Mouse (Mus musculus) c-Kit-negative CD71-positive TER-119-positive erythroid progenitor cells, embryonic 14.5 days (primary cell): ENCODE results near the gene Tjp2.
"Not testable (repeated sequence)": the region's sequence is repeated elsewhere in the genome, so short reads cannot be mapped to it uniquely, and the experiment has no call there.

Source experiments
- DNase-seq: peaks from one replicate; pipeline ENCODE4 v3.0.0-alpha.2; 2013; ENCODE audit warnings: low read depth, low spot score

Tjp2 gene

DNA sequence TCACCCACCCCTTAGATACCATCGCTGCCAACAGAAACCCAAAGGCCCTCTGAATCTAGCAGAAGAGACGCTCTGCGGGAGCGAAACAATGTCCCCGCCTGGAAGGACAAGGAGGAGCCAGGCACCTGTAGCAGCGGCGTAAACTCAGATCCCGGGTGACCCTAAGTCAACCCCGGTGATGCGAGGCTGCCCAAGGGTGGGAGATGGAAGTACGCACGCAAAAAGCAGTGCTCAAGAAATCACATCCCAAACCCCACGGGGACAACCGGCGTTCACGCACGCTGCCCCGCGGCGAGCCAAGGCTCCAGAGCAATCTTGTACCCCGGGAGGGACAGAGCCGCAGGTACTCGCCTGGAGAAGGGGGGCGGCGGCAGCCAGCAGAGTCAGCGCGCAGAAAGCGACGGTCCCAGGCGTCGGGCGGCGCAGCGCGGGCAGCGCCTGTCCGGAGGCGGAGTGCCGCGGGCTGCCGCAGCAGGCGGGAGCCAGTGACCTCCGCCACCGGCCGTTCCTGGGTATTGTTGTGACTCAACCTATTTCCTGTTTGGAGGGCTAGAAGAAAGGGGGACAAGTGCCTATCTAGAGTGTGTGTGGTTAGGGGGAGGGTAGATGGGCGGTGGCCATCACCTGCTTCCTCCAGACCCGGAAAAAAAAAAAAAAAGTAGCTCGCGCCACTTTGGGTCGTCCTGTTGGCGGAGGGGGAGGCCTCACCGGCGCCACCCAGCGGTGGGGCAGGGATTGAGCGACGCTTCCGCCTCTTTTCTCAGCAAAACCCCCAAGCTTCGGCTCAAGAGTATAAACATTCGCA is at the start of gene Tjp2:
Tjp2 (minus strand) TSS at position 531 of the 805 bp plus-strand sequence.
- no peak for DNase-seq

DNA sequence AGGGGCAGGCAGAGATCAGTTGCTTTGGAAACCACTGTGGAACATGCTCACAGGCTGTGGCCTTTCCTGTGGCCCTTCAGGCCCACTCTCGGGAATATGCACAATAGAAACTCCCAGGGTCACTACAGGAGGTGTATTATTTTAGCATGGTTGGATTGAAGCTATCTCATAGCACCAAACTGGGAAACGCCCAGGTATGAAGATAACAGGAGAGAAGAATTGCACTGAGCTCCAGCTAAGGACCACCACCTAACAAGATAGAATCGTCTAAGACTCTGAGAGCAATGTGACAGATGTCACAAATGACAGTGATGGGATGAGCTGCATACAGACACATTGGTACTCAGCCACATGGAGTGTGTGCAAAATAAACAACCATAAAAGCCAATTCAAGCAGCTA is 49.5 kb upstream of the Tjp2 start:
- no peak for DNase-seq

DNA sequence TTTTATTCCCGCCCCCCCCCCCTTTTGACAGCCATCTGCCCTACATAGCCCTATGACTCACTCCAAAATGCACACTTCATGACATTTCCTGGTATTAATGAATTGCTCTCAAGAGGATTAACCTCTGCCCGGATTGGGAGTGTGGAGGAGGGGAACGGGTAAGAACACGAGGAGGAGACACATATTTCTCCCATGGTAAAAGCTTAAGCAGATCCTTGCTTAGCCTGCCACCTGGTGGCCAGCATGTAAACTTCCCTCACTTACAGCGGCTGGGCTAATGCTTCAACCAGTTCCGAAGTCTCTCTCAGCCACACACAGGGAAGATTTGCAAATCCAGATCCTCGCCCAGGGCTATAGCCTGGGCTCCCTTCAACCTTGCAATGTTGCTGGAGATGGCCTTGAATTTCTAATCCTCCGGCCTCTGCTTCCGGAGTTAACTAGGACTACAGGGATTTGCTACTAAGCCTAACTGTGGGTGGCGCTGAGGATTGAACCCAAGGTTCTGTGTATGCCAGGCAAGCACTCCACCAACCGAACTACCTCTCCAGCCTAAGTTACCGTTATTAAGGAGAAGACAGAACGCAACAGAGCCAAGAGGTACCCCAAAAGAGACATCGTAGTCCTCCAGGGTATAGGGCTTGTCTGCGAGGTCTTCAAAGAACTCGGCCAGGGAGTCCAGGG is 47.1 kb upstream of the Tjp2 start:
- peak; percentile 53 for DNase-seq

- DNase-seq, result no peak
These were observed 46.5 kb upstream of the Tjp2 start for GRCm38 (mm10) chr19:24271326-24271725.

GRCm38 (mm10) chr19:24268531-24268930 is 43.7 kb upstream of the Tjp2 start:
- DNase-seq, result no peak

DNA sequence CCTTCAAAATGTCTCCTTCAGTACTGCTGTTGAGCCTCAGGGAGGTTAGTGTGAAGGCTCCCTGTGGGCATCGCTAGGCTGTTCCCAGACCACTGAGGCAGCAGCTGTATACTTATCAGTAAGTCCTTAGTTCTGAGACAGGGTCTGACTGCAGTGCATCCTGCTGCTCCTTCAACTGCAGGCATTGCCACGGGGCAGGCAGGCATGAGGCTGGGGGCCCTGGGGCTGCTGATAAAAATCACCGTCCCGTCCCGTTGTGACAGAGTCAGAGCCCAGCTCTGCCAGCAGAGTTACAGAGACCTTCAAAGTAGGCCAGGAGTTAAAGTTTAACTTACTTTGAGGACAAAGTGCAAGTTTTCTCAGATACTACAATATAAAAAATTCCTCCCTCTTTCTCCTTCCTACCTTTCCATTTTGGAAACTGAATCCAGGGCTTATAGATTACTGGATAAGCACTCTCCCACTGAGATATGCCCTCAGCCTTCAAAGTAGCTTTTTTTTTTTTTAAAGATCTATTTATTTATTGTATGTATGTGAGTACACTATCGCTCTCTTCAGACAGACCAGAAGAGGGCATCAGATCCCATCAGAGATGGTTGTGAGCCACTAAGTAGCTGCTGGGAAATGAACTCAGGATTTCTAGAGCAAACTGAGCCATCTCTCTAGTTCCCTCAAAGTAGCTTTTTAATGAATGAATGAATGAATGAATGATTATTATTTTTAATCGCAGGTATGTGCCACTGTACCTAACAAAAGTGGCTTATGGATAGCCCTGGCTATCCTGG is 41.4 kb upstream of the Tjp2 start:
- no peak for DNase-seq

DNA sequence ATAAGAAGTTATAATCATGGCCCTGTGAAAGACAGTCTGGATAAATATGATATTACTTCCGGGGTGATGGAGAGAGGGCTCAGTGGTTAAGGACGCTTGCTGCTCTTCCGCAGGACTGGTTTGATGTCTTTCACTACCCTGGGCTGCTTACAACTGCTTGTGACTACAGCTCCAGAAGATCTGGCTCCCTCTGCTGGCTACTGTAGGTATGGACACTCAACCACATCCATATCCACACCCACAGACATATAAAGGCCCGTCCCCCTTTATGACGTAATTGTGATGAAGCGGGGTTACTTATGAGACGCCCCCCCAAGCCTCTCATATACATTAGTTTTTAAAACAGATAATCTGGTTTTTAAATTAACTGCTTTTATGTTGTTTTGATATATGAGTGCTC is 40.2 kb upstream of the Tjp2 start:
- DNase-seq, result peak; percentile 65

DNA sequence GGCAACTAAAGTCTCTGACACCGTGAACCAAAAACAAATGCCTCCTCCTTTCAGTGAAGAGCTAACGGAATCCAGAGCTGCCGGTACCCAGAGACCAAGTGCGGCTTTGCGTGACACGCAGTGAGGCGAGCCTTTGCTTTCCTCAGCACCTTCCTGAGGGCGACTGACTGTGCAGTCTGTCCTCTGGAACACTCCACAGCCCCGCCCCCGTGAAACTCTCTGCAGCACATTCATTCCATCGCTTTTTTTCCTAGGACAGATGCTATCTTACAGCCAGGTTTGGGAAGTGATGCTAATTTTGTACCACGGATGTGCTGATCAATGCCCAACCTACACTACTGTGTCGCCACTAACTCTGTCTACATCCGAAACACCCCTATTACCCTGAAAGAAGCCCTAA is 37.9 kb upstream of the Tjp2 start:
- no peak for DNase-seq

- DNase-seq, result no peak
These were observed 34.8 kb upstream of the Tjp2 start for GRCm38 (mm10) chr19:24259390-24260351.

DNA sequence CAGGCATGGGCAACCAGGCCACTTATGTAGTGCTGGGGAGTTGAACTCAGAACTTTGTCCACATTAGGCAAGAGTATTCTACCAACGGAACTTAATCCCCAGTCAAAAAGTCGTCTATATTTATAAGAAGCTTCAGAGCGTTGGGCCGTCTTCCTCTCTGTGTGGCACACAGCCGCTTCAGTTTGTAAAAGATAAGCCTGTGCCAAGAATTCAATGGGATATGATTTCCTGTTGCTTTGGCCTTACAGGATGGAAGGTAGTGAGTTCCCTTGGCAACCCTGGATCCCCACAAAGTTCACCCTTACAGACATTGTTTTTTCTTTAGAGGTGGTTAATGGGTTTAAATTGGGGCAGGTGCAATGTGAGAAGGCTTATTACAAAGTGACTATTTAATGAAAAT is 33.5 kb upstream of the Tjp2 start:
- DNase-seq, result no peak

DNA sequence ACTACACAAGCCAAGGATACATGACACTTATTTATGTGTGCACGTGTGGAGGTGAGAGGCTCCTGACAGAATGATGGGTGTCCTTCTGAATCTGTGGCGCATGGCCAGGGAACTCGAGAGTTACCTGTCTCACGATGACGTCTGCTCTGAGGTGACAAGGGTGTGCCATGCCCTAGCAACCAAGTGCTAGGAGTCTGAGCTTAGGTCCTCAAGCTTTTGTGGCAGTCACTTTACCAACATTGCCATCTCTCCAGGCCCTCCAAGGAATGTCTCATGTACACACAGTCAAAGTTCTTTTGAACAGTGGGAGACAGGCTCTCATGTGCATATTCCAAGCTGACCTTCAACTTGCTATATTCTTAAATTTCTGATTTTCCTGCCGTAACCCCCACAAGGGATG is 33.1 kb upstream of the Tjp2 start:
- no peak for DNase-seq

DNA sequence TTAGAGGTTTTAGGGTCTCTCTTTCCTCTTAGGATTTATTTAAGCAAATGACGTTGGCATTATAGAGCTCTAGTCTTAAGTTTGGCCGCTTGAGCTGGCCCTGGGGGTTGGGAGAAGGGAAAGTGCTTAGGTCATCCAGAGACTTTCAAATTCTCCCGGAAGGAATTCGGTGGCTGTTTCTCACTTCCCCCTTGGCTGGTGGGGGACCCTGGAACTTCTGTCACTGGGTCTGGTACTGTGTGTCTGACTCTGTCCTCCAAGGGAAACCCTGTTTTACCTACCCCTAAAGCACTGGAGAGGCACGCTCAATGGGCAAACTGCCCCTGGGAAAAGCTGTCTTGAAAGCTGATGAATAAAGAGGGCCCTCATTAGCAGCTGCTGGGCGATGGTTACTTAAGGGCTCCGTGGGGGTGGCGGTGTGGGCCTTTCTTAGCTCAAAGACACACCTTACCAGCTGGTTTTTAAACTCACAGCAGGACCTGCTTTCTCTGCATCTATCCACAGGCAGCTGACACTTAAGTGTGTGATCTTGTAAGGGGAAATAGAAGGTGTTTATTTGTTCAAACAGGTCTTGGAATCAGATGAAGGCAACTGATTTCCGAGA is 28.9 kb upstream of the Tjp2 start:
- no peak for DNase-seq

- DNase-seq, result no peak
These were observed 27.0 kb upstream of the Tjp2 start for GRCm38 (mm10) chr19:24251869-24252268.

DNA sequence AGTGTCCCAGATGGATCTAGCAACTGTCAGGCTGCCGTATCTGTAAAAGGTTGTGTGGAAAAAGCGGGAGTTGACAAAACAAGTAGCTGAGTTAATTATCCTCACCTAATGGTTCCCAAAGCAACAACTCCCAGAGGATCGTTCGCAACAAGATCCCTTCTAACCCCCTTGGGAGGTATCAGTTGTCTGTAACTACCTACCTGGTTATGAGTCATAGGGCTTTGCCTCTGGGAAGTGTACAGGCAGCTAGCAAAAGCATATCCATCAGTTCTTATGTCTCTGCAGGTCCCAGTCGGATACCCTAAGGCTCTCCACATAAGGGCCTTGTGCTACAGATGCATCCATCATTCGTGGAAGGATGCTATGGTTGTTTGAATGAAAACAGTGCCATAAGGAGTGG is 18.5 kb upstream of the Tjp2 start:
- DNase-seq, result no peak

GRCm38 (mm10) chr19:24241799-24242546 is 17.1 kb upstream of the Tjp2 start:
- no peak for DNase-seq

GRCm38 (mm10) chr19:24241271-24241670 is 16.4 kb upstream of the Tjp2 start:
- no peak for DNase-seq

DNA sequence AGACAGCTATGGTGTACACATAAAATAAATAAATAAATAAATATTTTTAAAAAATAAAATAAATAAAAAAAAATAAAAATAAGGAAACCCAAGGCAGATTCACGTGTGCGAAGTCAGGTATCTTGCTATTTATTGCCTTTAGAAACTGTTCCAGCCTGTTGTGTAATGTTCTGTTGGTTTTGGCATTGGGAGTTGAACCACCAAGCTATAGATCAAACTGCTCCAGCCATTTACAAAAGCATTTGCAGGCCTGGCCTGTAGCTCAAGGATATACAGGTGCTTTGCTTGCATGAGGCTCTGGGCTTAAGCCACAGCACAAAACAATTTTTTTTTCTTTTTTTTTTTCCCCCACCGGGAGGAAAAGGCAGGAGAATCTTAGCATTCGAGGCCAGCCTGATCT is 13.2 kb upstream of the Tjp2 start:
- DNase-seq, result no peak

GRCm38 (mm10) chr19:24232356-24232755 is 7.5 kb upstream of the Tjp2 start:
- DNase-seq, result not testable (repeated sequence)

DNA sequence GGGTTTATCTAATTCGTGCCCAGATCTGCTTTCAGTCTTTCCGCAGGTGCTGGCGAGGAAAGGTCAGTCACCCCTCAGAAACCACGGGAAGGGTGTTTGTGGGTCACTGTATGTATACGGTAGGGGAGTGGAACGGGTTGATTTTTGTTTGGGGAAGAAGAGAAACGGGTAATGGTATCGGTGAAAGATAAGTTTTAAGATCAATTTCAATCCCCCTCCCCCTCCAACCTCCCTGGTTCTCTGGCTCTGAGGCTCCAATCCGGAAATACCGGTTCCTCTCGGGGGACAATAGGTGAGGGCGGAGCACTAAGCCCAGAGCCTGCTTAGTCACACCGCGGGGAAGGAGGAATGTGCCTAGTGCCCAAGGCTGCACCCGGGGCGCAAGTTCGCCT is 471 bp upstream of the Tjp2 start:
- DNase-seq, result no peak

DNA sequence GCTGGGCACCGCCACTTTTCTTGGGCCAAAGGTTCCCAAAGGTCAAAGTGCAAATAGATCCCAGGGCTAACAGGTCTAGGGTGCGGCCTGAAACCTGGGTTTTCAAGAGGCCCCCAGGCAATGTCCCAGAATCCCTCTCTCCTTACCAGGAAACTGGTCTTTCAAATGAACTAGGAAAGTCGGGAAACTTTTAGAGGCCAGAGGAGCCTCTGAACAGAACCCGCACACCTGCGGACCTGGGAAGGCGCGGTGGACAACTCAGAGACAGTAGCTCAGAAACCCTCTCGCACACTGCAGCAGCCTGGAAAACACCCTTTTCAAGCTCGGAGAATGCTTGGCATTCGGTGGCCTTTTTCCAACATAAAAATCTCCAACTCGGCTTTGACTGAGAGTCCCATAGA is 979 bp downstream of the Tjp2 start:
- no peak for DNase-seq
